Mouse (Mus musculus) A20 (cell line): Measurements from ENCODE around the gene Zfp184.

Experiments used
- DNase-seq: peaks from one replicate; pipeline ENCODE4 v3.0.0-alpha.2; 2011; ENCODE audit warnings: low read depth, low spot score

Gene Zfp184

GRCm38 (mm10) chr13:21984486-21984885, 39.6 kb downstream of the Zfp184 start:
- no peak for DNase-seq

DNA sequence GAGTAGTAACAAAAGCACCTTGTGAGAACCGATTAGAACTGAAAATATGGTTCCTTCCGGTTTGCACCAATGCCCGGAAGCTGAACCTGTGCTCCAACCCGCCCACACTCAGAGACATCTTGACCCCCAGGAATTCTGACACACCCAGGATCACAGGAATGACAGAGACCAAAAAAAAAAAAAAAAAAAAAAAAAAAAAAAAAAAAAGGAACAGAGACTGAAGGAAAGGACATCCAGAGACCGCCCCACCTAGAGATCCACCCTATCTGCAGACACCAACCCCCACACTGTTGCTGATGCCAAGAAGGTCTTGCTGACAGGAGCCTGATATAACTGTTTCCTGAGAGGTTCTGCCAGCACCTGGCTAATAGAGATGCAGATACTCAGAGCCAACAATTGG, 47.7 kb downstream of the Zfp184 start:
- no peak for DNase-seq

DNA sequence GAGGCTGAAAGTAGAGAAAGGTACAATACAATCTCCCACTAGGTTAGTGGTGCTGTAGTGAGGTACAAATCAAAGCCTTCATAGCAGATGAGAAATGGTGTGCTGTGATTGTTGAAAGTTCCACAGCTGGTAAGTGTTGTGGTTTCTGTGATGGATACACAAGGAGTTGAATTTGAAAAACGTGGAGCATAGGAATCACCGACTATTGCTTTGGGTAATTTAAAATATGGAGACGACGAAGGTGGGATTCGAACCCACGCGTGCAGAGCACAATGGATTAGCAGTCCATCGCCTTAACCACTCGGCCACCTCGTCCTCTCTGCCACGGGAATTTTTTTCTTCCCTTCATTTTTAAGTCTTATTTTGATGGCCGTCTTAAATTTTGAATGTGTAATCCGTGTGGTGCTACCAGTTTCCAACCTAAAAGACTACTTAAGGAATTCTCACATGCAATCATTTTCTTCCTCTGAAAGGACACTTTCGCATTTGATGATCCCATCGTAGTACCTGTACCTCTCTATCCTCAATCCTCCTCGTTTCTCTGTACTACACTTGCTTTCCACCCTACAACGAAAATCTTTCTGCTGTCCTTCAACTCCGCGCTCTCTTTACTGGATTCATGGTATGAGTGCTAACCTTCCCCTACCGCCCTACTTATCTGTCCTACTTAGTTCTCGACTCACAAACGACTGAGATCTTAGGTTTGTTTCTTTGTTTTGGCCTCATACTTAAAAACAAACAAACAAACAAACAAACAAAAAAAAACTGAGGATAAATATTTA, 49.3 kb downstream of the Zfp184 start:
- DNase-seq = peak; percentile 72

- DNase-seq = no peak
Measured at GRCm38 (mm10) chr13:21994896-21995295, 50.0 kb downstream of the Zfp184 start.

GRCm38 (mm10) chr13:21995331-21995914, 50.5 kb downstream of the Zfp184 start:
- peak; percentile 86 for DNase-seq

GRCm38 (mm10) chr13:21996101-21996839, 51.4 kb downstream of the Zfp184 start:
- peak; percentile 79 for DNase-seq

DNA sequence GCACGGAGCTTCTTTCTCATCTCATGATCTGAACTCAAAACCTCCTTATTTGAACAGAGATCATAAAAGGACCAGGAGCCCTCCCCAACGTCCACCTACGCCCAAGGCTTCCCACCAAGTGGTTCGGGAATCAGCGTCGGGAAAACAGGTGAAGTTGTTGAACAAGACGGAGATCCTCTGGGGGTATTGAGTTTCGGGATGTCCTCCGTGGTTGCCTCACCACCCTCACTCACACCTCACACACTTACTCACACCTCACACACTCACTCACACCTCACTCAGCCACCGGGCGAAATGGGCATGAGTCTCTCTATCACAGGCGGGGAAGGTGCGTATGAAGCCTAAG, 51.9 kb downstream of the Zfp184 start:
- DNase-seq = no peak

- DNase-seq = no peak
Measured at GRCm38 (mm10) chr13:21997201-21997820, 52.4 kb downstream of the Zfp184 start.

- no peak for DNase-seq
Measured at GRCm38 (mm10) chr13:21997821-21998220, 52.9 kb downstream of the Zfp184 start.

- DNase-seq = no peak
Measured at GRCm38 (mm10) chr13:21998412-21998811, 53.5 kb downstream of the Zfp184 start.

DNA sequence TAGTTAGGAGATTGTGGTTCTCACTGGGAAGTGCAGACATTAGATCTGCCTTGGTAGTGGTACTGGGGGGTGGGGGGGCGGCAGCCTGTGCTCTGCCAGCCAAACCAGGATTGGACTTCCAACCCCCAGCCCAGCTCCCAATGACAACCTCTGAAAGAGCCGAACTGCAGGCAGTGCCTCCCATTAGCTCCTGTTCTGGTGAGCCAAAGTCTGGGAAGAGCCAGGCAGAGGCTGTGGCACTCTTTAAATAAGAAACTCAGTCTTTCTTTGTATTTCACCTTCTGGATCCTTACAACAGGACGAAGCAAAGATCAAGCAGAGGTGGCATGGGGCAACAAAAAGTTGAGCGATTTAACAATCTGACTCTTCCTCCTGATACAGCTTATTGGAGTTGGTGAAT, 54.3 kb downstream of the Zfp184 start:
- no peak for DNase-seq

GRCm38 (mm10) chr13:22001346-22001745, 56.5 kb downstream of the Zfp184 start:
- DNase-seq = no peak

DNA sequence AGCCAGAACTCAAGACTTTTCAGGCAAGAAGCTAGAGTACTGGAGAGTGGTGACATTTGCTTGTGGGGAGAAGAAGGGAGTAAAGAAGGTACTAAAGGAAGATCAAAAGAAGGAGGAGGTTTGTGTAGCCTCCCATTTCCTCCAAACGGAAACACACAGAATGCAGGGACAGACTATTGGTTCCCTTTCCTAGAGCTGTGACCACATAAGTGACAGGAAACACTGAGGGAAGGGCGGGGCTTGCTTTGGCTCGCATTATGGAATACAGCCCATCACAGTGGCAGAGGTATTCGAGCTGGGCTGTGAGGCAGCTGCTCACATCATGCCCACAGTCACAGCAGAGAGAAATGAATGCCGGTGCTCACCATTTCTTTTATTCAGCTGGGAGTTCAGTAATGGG, 56.9 kb downstream of the Zfp184 start:
- DNase-seq = no peak

GRCm38 (mm10) chr13:22005605-22006333, 60.9 kb downstream of the Zfp184 start:
- DNase-seq = peak; percentile 88

- peak; percentile 92 for DNase-seq
Measured at GRCm38 (mm10) chr13:22006334-22007120, 61.6 kb downstream of the Zfp184 start.

GRCm38 (mm10) chr13:22007121-22007510, 62.2 kb downstream of the Zfp184 start:
- no peak for DNase-seq

- no peak for DNase-seq
Measured at GRCm38 (mm10) chr13:22007872-22008271, 63.0 kb downstream of the Zfp184 start.

- DNase-seq = no peak
Measured at GRCm38 (mm10) chr13:22008707-22009106, 63.8 kb downstream of the Zfp184 start.

DNA sequence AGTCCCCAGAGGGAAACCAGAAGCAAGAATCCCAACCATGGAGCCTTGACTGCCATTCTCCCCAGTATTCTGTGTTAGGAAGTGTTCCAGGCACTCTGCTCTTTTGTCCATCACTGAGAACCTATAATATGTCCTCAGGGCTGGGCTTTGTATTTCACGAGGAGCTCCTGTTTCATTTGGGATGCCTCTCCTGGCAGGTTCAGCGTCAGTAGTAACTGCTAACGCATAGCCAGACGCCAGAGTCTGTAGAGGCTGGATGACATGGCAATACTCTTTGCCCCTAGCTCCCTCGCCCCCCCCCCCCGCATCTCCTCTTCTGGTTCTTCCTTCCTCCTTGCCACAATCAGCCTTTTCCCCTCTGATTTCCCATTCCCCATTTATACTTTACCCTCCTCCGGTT, 64.7 kb downstream of the Zfp184 start, which contains the start of gene Prss16:
Prss16 (minus strand) TSS at position 101 of the 400 bp plus-strand sequence.
- no peak for DNase-seq
